Mouse (Mus musculus) large intestine, adult 2 months (tissue): ENCODE data around the gene Snx12. TPM values are rescaled to one million over a fixed set of nuclear protein-coding genes. Genes with fewer than 3 reads are reported as not detected.

Experiments
- DNase-seq: peaks from one replicate; pipeline ENCODE4 v3.0.0-alpha.2; 2012; ENCODE audit warnings: low read depth, low spot score
- WGBS: fragments of 180-500 bp; shearing (Covaris S2); methylation state at CpG from one replicate; pipeline ENCODE4 v1.1.7; 2018; 5-methylcytosine and 5-hydroxymethylcytosine counted together
- polyA plus RNA-seq: library from polyadenylated mRNA; depleted of rRNA; stranded (reverse); fragments of >200 nt; gene quantifications from 2 replicates; pipeline ENCODE4 v1.2.3, GENCODE M21; 2012; rRNA removed

The Snx12 gene
- 18.2 and 19.2 TPM in 2 replicates for polyA plus RNA-seq

- peak; percentile 16 for DNase-seq
- 19% methylated on average over 54 of the region's 55 CpGs for WGBS
Observed at GRCm38 (mm10) chrX:101221834-101222795, at the start of gene Snx12. Gene Snx12, minus strand, starts transcription at chrX:101222563.

- WGBS: 72% methylated on average over 3 of the region's 3 CpGs
- no peak for DNase-seq
Observed at GRCm38 (mm10) chrX:101268755-101269124, 46.4 kb upstream of the Snx12 start, which contains the start of gene Gm20489. Gene Gm20489, minus strand, starts transcription at chrX:101269023.

- 65% methylated on average over 5 of the region's 5 CpGs for WGBS
- DNase-seq: no peak
Observed at GRCm38 (mm10) chrX:101268025-101268754, 45.8 kb upstream of the Snx12 start, which contains the start of gene Il2rg. Gene Il2rg, minus strand, starts transcription at chrX:101268255.

- no peak for DNase-seq
- WGBS: 72% methylated on average over 6 of the region's 6 CpGs
Observed at GRCm38 (mm10) chrX:101266631-101267030, 44.3 kb upstream of the Snx12 start.

- 94% methylated on average over 1 of the region's 1 CpGs for WGBS
- DNase-seq: no peak
Observed at GRCm38 (mm10) chrX:101263892-101264291, 41.5 kb upstream of the Snx12 start, which contains the start of gene Gm614. Gene Gm614, minus strand, starts transcription at chrX:101263992.

- WGBS: 57% methylated on average over 13 of the region's 13 CpGs
- DNase-seq: no peak
Observed at GRCm38 (mm10) chrX:101260441-101261325, 38.3 kb upstream of the Snx12 start.

- no peak for DNase-seq
- WGBS: 86% methylated on average over 13 of the region's 13 CpGs
Observed at GRCm38 (mm10) chrX:101256603-101257002, 34.2 kb upstream of the Snx12 start.

- DNase-seq: no peak
- WGBS: 11% methylated on average over 26 of the region's 26 CpGs
Observed at GRCm38 (mm10) chrX:101254740-101255139, 32.4 kb upstream of the Snx12 start.

- WGBS: 21% methylated on average over 46 of the region's 47 CpGs
Observed at GRCm38 (mm10) chrX:101253952-101254729, 31.8 kb upstream of the Snx12 start, which contains the start of gene Foxo4. Gene Foxo4, plus strand, starts transcription at chrX:101254528.

GRCm38 (mm10) chrX:101245011-101245410 is 22.6 kb upstream of the Snx12 start:
- no peak for DNase-seq
- 36% methylated on average over 1 of the region's 1 CpGs for WGBS

More at GRCm38 (mm10) chrX:101253952-101254729, 31.8 kb upstream of the Snx12 start, which contains the start of gene Foxo4:
- DNase-seq: peak; percentile 70

GRCm38 (mm10) chrX:101222796-101223162 is 416 bp upstream of the Snx12 start:
- WGBS: 23% methylated on average over 7 of the region's 7 CpGs
- no peak for DNase-seq

- no peak for DNase-seq
- 83% methylated on average over 3 of the region's 3 CpGs for WGBS
Observed at GRCm38 (mm10) chrX:101189285-101189684, 33.1 kb downstream of the Snx12 start.

GRCm38 (mm10) chrX:101187647-101188046 is 34.7 kb downstream of the Snx12 start:
- DNase-seq: no peak
- WGBS: 44% methylated on average over 1 of the region's 1 CpGs

- WGBS: 95% methylated on average over 1 of the region's 1 CpGs
Observed at GRCm38 (mm10) chrX:101173388-101173787, 49.0 kb downstream of the Snx12 start.

GRCm38 (mm10) chrX:101168425-101168824 is 53.9 kb downstream of the Snx12 start:
- 47% methylated on average over 2 of the region's 2 CpGs for WGBS
- DNase-seq: no peak

More at GRCm38 (mm10) chrX:101173388-101173787, 49.0 kb downstream of the Snx12 start:
- DNase-seq: no peak

- DNase-seq: no peak
- WGBS: 53% methylated on average over 2 of the region's 2 CpGs
Observed at GRCm38 (mm10) chrX:101163739-101164138, 58.6 kb downstream of the Snx12 start.

GRCm38 (mm10) chrX:101163278-101163677 is 59.1 kb downstream of the Snx12 start:
- no peak for DNase-seq
- 74% methylated on average over 3 of the region's 3 CpGs for WGBS

- WGBS: 84% methylated on average over 3 of the region's 3 CpGs
Observed at GRCm38 (mm10) chrX:101162532-101162931, 59.8 kb downstream of the Snx12 start.

More at GRCm38 (mm10) chrX:101162532-101162931, 59.8 kb downstream of the Snx12 start:
- DNase-seq: no peak
